Mouse (Mus musculus): ENCODE measurements around the gene Borcs5.

DNA sequence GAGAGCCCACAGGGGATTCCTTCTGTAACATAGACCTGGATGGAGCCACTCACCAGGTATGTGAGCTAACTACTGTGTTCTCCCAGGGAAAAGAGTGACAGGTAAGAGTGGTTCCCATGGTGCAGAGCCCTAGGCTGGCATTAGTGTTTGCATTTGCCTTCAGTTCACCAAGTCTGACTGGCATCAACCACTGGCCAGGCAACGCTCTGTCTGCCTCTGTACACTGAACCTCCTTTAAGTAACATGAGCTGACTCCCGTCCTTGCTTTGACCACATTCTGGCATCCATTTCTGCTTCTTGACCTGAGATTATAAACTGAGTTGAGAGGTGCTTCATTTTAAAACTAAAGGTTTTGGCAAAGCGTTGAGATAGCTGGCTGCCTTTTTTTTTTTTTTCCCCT lies 56.3 kb downstream of the Borcs5 start:
- TF ChIP-seq POLR2A (IDR thresholded peaks at IDR 0.05; ENCODE audit: insufficient read depth, low read length) (no peak), CTCF (IDR thresholded peaks at IDR 0.05; ENCODE audit: low read depth, low read length) (no peak)
